Mouse (Mus musculus) fat pad, adult 2 months (tissue): ENCODE data around the gene Cyth4.

ENCODE experiments used
- DNase-seq: peaks from one replicate; pipeline ENCODE4 v3.0.0-alpha.2; 2011; ENCODE audit warnings: low read depth, low spot score; ENCODE audit errors: extremely low read depth

The Cyth4 gene

GRCm38 (mm10) chr15:78610705-78611462 is 14.0 kb downstream of the Cyth4 start:
- DNase-seq: no peak

GRCm38 (mm10) chr15:78614536-78614935 is 17.7 kb downstream of the Cyth4 start:
- no peak for DNase-seq

GRCm38 (mm10) chr15:78616973-78617372 is 20.1 kb downstream of the Cyth4 start:
- no peak for DNase-seq

- no peak for DNase-seq
Observed at GRCm38 (mm10) chr15:78623426-78623825, 26.6 kb downstream of the Cyth4 start.

GRCm38 (mm10) chr15:78624431-78624950 is 27.6 kb downstream of the Cyth4 start:
- no peak for DNase-seq

GRCm38 (mm10) chr15:78624961-78625360 is 28.1 kb downstream of the Cyth4 start:
- DNase-seq: no peak

GRCm38 (mm10) chr15:78626285-78626684 is 29.4 kb downstream of the Cyth4 start:
- DNase-seq: no peak

- no peak for DNase-seq
Observed at GRCm38 (mm10) chr15:78632387-78632786, 35.5 kb downstream of the Cyth4 start.

GRCm38 (mm10) chr15:78633413-78633812 is 36.6 kb downstream of the Cyth4 start:
- no peak for DNase-seq

- DNase-seq: no peak
Observed at GRCm38 (mm10) chr15:78634095-78634737, 37.4 kb downstream of the Cyth4 start.

- no peak for DNase-seq
Observed at GRCm38 (mm10) chr15:78635231-78635630, 38.4 kb downstream of the Cyth4 start.

- no peak for DNase-seq
Observed at GRCm38 (mm10) chr15:78643633-78644032, 46.8 kb downstream of the Cyth4 start.

GRCm38 (mm10) chr15:78644606-78645005 is 47.8 kb downstream of the Cyth4 start:
- no peak for DNase-seq

- DNase-seq: no peak
Observed at GRCm38 (mm10) chr15:78647746-78648145, 50.9 kb downstream of the Cyth4 start.

- no peak for DNase-seq
Observed at GRCm38 (mm10) chr15:78651169-78651568, 54.3 kb downstream of the Cyth4 start.

- DNase-seq: no peak
Observed at GRCm38 (mm10) chr15:78664268-78664667, 67.4 kb downstream of the Cyth4 start.

- DNase-seq: no peak
Observed at GRCm38 (mm10) chr15:78669221-78669871, 72.5 kb downstream of the Cyth4 start.

- DNase-seq: no peak
Observed at GRCm38 (mm10) chr15:78670341-78670740, 73.5 kb downstream of the Cyth4 start.
